Mouse (Mus musculus): ENCODE data around the gene Stx16. TPM values are rescaled to one million over a fixed set of nuclear protein-coding genes. Genes with fewer than 3 reads are reported as not detected.

Gene Stx16
- polyA plus RNA-seq, 1 experiment: 78.7 TPM

DNA sequence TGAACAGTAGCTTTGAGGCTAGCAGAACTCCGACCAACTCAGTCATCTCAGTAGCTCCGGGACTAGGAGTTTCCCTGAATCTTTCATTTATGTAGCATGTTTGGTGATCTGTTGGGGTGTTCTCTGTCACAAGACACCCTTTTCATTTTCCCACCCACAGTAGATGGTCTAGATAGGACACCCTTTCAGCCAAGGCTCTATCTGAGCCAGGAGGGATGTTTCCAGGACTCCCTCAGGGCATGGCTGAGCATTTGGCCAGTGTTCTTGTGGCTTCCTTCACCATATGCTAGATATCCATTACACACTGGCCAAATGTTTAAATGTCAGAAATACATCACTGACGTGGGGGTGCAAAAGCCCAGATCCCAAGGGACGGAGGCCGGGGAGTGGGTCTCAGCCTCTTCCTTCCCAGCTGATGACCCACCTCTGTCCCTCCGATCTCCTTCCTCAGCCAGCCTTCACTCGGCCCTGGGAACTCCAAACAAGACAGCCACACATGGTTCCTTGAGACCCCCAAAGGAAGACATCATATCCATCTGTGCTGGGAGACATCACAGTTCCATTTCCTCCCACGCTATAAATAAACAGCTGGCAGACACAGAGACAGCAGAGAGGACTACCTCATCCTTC is 54.5 kb downstream of the Stx16 start:
- 87% methylated on average over 8 of the region's 8 CpGs for WGBS
- Histone ChIP-seq H3K4me1 (ENCODE audit: control insufficient read depth, insufficient read depth, low read length) (peaks cover 12% of the 10 kb centered on the region), H3K4me3 (ENCODE audit: insufficient read depth, low read depth, low read length) (no peak overlapping the region), H3K27ac (ENCODE audit: insufficient read depth, low read depth, low read length) (no peak overlapping the region)
- no peak for TF ChIP-seq CTCF (IDR thresholded peaks at IDR 0.05; ENCODE audit: insufficient read depth, low read depth, low read length)

DNA sequence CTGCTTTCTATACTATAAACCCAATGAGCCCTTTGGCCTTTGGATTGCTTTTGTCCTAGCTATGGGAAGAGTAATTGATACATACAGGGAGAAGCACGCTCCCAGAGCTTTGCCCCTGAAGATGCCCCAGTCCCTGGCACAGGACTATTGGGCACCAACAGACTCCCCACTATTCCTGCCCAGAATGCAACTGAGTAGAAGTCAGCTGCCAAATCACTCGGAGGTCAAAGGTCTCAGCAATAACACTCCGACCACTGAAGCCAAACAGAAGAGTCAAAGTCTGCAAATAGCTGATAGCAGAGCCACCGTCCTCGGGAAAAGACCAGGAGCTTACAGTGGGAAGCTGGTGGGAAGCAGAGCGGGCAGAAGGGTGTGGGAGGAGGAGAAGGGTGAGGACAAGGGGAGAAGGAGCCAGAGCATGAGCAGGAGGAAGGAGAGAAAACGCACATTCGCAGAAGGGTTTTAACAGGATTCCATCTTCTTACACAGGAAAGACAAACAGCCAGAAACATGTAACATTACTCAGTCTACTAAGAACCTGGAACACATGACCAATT is 56.4 kb downstream of the Stx16 start:
- Histone ChIP-seq H3K4me1 (ENCODE audit: control insufficient read depth, insufficient read depth, low read length) (peaks cover under 1% of the 10 kb centered on the region), H3K4me3 (ENCODE audit: insufficient read depth, low read depth, low read length) (no peak overlapping the region), H3K27ac (ENCODE audit: insufficient read depth, low read depth, low read length) (no peak overlapping the region)
- WGBS: 96% methylated on average over 8 of the region's 8 CpGs
- no peak for TF ChIP-seq POLR2A (IDR thresholded peaks at IDR 0.05; ENCODE audit: insufficient read depth, low read depth, low read length)
- TF ChIP-seq CTCF (IDR thresholded peaks at IDR 0.05; ENCODE audit: insufficient read depth, low read depth, low read length): no peak

Other genes starting within 250 kb of the Stx16 start
- not detected in 2 replicates for gene Npepl1, start 34.0 kb downstream of the Stx16 start, polyA plus RNA-seq (2012; ENCODE audit: insufficient read depth, insufficient read length, low replicate concordance, missing spikeins)
- gene Gnas, start 208.0 kb downstream of the Stx16 start, polyA plus RNA-seq (2012; ENCODE audit: insufficient read depth, insufficient read length, low replicate concordance, missing spikeins): 195 and 698 TPM in 2 replicates

Data from olfactory bulb, adult 2 months (tissue).